Mouse (Mus musculus) small intestine, adult 2 months (tissue): Measurements from ENCODE around the gene Gpr107.

Experiments used
- CTCF ChIP-seq: fragments of 200-500 bp; IDR thresholded peaks from 2 replicates; pipeline ENCODE4 v1.5.1; 2012; ENCODE audit warnings: low read depth, mild to moderate bottlenecking, control low read depth, inconsistent platforms, low read length, moderate library complexity, mixed read lengths; ENCODE audit not compliant: insufficient replicate concordance, insufficient read length; ENCODE audit errors: extremely low read depth
- POLR2A ChIP-seq: fragments of 200-500 bp; IDR thresholded peaks from 2 replicates; pipeline ENCODE4 v1.6.1; 2012; ENCODE audit warnings: low read depth, mild to moderate bottlenecking, control low read depth, inconsistent platforms, low read length, moderate library complexity

DNA sequence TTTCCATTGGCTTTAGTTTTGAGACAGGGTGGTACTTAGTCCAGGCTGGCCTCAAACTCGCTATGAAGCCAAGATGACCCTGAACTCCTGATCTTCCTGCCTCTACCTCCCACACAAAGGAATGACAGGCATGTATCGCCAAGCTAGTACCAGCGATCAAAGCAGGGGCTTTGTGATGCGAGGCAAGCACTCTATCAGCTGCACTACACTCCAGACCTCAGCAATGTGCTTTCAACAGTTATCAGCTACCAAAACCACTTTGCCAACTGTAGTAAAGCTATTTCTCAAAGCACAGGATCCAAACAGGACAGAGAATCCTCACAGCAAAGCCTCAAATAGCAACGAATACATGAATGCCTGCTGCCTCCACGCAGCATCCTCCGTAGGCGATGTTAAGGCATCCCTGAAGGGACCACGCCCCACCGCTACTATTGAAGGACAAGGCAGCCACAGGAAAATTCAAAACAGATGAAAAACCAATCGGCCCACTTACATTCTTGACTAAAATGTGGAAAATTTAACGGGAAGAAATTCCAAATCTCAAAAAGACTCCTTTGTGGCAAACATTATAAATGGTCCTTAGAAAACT lies 42.1 kb upstream of the Gpr107 start:
- TF ChIP-seq CTCF = no peak
- no peak for TF ChIP-seq POLR2A
